Mouse (Mus musculus): ENCODE data around the gene Vmn1r34. TPM values are rescaled to one million over a fixed set of nuclear protein-coding genes. Genes with fewer than 3 reads are reported as not detected.
"Not testable (repeated sequence)": the region's sequence is repeated elsewhere in the genome, so short reads cannot be mapped to it uniquely, and the experiment has no call there.

Gene Vmn1r34
- total RNA-seq (2021) (not detected), polyA plus RNA-seq (2012; rRNA removed) (not detected in 2 replicates)
- long read RNA-seq: 0 reads

DNA sequence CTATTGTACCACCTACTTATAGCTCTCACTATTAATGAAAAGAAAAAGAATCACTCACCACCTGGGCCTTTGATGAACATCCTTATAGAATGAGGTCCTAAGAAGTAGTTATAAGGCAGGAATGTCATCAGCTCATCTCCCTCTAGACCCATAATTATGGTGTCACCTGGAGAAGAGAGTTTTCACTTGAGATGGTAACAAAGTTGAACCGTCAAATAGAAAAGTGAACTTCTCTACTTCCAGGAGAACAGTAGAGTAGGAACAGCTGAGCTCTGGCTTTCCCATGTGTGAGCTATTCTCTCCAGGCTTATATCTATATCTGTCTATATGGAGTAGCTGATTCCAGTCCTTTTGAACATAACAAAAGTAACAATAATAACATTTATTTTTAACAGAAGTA lies at the start of gene Vmn1r34:
TSS of gene Vmn1r34 (minus strand) at position 101 of the 400 bp plus-strand sequence.
- H3K9ac ChIP-seq (ENCODE audit: low read depth, low read length): no peak within 1 kb of the TSS
- no peaks in the 10 kb centered on the region for H3K79me2 ChIP-seq (replicated peaks; ENCODE audit: control insufficient read depth, insufficient read depth, low read length)
- no peaks in the 10 kb centered on the region for H3K36me3 ChIP-seq (ENCODE audit: control insufficient read depth, insufficient read depth, low read length)
- H3K27me3 ChIP-seq (ENCODE audit: control insufficient read depth, insufficient read depth, low read length): no peaks in the 10 kb centered on the region
- H3K27ac ChIP-seq: no peak within 1 kb of the TSS
- intact Hi-C loops (cut with DNase I): no loop called here
- no peak for DNase-seq
- no peaks in the 10 kb centered on the region for H3K4me1 ChIP-seq (ENCODE audit: control insufficient read depth, insufficient read depth, low read length)
- 86% methylated on average over 1 of the region's 1 CpGs for WGBS
- TF ChIP-seq CTCF (IDR thresholded peaks at IDR 0.05): no peak
- no peak for TF ChIP-seq EP300 (IDR thresholded peaks at IDR 0.05; ENCODE audit: insufficient read depth, low read depth, low read length)
- TF ChIP-seq POLR2A (IDR thresholded peaks at IDR 0.05; ENCODE audit: insufficient read depth, low read depth, low read length): no peak
- no peak within 1 kb of the TSS for H3K4me3 ChIP-seq

DNA sequence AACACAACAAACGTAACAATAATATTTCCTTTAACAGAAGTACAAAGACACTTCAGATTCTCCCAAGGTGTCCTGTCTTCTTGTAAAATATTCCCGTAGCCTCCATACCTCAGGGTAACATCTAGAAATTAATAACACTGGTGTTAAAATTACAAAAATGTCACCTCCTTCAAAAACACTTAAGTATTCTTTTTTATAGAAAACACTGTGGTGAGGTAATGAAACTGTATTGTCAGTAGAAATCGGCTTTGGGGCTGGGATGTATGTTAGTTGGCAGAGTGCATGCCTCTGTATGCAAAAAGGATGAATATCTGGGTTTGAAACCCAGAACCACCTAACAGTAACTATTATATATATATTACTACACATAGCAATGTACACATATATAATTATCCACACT lies 42.1 kb upstream of the Vmn1r34 start, which contains the start of gene Vmn1r35:
TSS of gene Vmn1r35 (minus strand) at position 101 of the 400 bp plus-strand sequence.
- 68% methylated on average over 3 of the region's 3 CpGs for whole genome bisulfite sequencing
- DNase-seq: no peak

DNA sequence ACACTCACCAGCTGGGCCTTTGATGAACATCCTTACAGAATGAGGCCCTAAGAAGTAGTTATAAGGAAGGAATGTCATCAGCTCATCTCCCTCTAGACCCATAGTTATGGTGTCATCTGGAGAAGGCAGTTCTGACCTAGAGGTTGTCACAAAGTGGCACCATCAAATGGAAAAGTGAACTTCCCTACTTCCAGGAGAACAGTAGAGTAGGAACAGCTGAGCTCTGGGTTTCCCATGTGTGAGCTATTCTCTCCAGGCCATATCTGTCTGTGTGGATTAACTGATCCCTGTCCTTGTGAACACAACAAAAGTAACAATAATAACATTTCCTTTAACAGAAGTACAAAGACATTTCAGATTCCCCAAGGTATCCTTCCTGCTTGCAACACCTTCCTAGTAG lies 25.5 kb downstream of the Vmn1r34 start, which contains the start of gene Vmn1r33:
TSS of gene Vmn1r33 (minus strand) at position 101 of the 400 bp plus-strand sequence.
- H3K4me1 ChIP-seq (ENCODE audit: control insufficient read depth, insufficient read depth, low read length); H3K27ac ChIP-seq; DNase-seq; intact Hi-C loops (cut with DNase I); H3K4me3 ChIP-seq; H3K79me2 ChIP-seq (replicated peaks; ENCODE audit: control insufficient read depth, insufficient read depth, low read length); H3K9ac ChIP-seq (ENCODE audit: low read depth, low read length); H3K27me3 ChIP-seq (ENCODE audit: control insufficient read depth, insufficient read depth, low read length); H3K36me3 ChIP-seq (ENCODE audit: control insufficient read depth, insufficient read depth, low read length): not testable (repeated sequence)

More for the DNA sequence above, 42.1 kb upstream of the Vmn1r34 start, which contains the start of gene Vmn1r35:
- H3K27ac ChIP-seq: no peak within 1 kb of the TSS
- no peaks in the 10 kb centered on the region for H3K79me2 ChIP-seq (replicated peaks; ENCODE audit: control insufficient read depth, insufficient read depth, low read length)
- H3K27me3 ChIP-seq (ENCODE audit: control insufficient read depth, insufficient read depth, low read length): no peaks in the 10 kb centered on the region
- no peak within 1 kb of the TSS for H3K9ac ChIP-seq (ENCODE audit: low read depth, low read length)
- H3K4me3 ChIP-seq: no peak within 1 kb of the TSS
- intact Hi-C loops (cut with DNase I): no loop called here
- H3K36me3 ChIP-seq (ENCODE audit: control insufficient read depth, insufficient read depth, low read length): no peaks in the 10 kb centered on the region
- TF ChIP-seq CTCF (IDR thresholded peaks at IDR 0.05) (no peak), EP300 (IDR thresholded peaks at IDR 0.05; ENCODE audit: insufficient read depth, low read depth, low read length) (no peak), POLR2A (IDR thresholded peaks at IDR 0.05; ENCODE audit: insufficient read depth, low read depth, low read length) (no peak)
- no peaks in the 10 kb centered on the region for H3K4me1 ChIP-seq (ENCODE audit: control insufficient read depth, insufficient read depth, low read length)

DNA sequence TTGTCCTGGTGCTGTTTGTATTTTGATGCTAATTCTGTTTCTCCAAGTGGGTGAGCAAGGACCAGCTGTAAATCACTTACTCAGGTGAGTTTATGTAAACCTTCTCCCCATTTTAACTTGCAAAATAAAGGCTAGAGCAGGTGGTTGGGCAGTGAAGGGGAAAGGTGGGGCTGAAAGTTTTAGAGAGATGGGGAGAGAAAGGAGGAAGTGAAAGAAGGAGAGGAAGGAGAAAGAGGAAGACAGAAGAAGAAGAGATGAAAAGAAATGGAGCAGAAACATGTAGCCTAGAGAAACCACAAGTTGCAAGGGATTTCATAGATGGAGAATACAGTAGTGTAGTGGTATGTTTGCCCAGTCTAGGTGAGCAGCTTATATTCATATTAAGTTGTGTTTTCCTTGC lies 47.9 kb downstream of the Vmn1r34 start:
- TF ChIP-seq POLR2A (IDR thresholded peaks at IDR 0.05; ENCODE audit: insufficient read depth, low read depth, low read length): no peak
- no peak for TF ChIP-seq CTCF (IDR thresholded peaks at IDR 0.05)
- no peak for TF ChIP-seq EP300 (IDR thresholded peaks at IDR 0.05; ENCODE audit: insufficient read depth, low read depth, low read length)
- H3K27me3 ChIP-seq (ENCODE audit: control insufficient read depth, insufficient read depth, low read length): no peaks in the 10 kb centered on the region
- intact Hi-C loops (cut with DNase I): no loop called here

More for the DNA sequence above, 47.9 kb downstream of the Vmn1r34 start:
- DNase-seq: no peak
- Histone ChIP-seq H3K36me3 (ENCODE audit: control insufficient read depth, insufficient read depth, low read length) (no peaks in the 10 kb centered on the region), H3K79me2 (replicated peaks; ENCODE audit: control insufficient read depth, insufficient read depth, low read length) (no peaks in the 10 kb centered on the region), H3K27ac (no peak overlapping the region), H3K4me1 (ENCODE audit: control insufficient read depth, insufficient read depth, low read length) (no peaks in the 10 kb centered on the region), H3K4me3 (no peak overlapping the region), H3K9ac (ENCODE audit: low read depth, low read length) (no peak overlapping the region)

Other genes with a start within 250 kb of the Vmn1r34 start
- 1 to 10 TPM; 2.7 to 2.8 TPM for gene Mad2l1, start 108.5 kb downstream of the Vmn1r34 start, total RNA-seq (2021)
- gene Mad2l1, start 108.5 kb downstream of the Vmn1r34 start, polyA plus RNA-seq (2012; rRNA removed): 1.7 and 3.2 TPM in 2 replicates
- gene Vmn1r32, start 83.8 kb downstream of the Vmn1r34 start, total RNA-seq (2021): not detected
- gene Vmn1r32, start 83.8 kb downstream of the Vmn1r34 start, polyA plus RNA-seq (2012; rRNA removed): not detected in 2 replicates
- not detected for gene Vmn1r33, start 25.6 kb downstream of the Vmn1r34 start, total RNA-seq (2021)
- not detected in 2 replicates for gene Vmn1r33, start 25.6 kb downstream of the Vmn1r34 start, polyA plus RNA-seq (2012; rRNA removed)
- gene Vmn1r35, start 42.0 kb upstream of the Vmn1r34 start, total RNA-seq (2021): not detected
- not detected in 2 replicates for gene Vmn1r35, start 42.0 kb upstream of the Vmn1r34 start, polyA plus RNA-seq (2012; rRNA removed)
- not detected for gene Vmn1r36, start 75.3 kb upstream of the Vmn1r34 start, total RNA-seq (2021)
- not detected in 2 replicates for gene Vmn1r36, start 75.3 kb upstream of the Vmn1r34 start, polyA plus RNA-seq (2012; rRNA removed)
- gene Vmn1r37, start 85.5 kb upstream of the Vmn1r34 start, total RNA-seq (2021): not detected
- not detected in 2 replicates for gene Vmn1r37, start 85.5 kb upstream of the Vmn1r34 start, polyA plus RNA-seq (2012; rRNA removed)
- not detected for gene Vmn1r38, start 138.7 kb upstream of the Vmn1r34 start, total RNA-seq (2021)
- gene Vmn1r38, start 138.7 kb upstream of the Vmn1r34 start, polyA plus RNA-seq (2012; rRNA removed): not detected in 2 replicates
- not detected for gene Vmn1r39, start 166.7 kb upstream of the Vmn1r34 start, total RNA-seq (2021)
- gene Vmn1r39, start 166.7 kb upstream of the Vmn1r34 start, polyA plus RNA-seq (2012; rRNA removed): not detected in 2 replicates

All from heart, adult 2 months (tissue).